Mouse (Mus musculus) heart, embryonic 10.5 days (tissue): Measurements from ENCODE around the gene Vstm4. TPM values are rescaled to one million over a fixed set of nuclear protein-coding genes. Genes with fewer than 3 reads are reported as not detected.

Experiments used
- DNase-seq: peaks from one replicate; pipeline ENCODE4 v3.0.0-alpha.2; 2017; ENCODE audit warnings: low spot score
- H3K27ac ChIP-seq: fragments of 300-500 bp; sonication (generic); 2 replicates; pipeline ENCODE4 v1.5.1; 2016; ENCODE audit warnings: mild to moderate bottlenecking
- H3K27me3 ChIP-seq: fragments of 300-500 bp; sonication (generic); 2 replicates; pipeline ENCODE4 v1.6.1; 2016; ENCODE audit warnings: mild to moderate bottlenecking; ENCODE audit not compliant: poor library complexity, insufficient read depth, severe bottlenecking
- H3K36me3 ChIP-seq: fragments of 300-500 bp; sonication (generic); 2 replicates; pipeline ENCODE4 v1.6.1; 2016; ENCODE audit warnings: mild to moderate bottlenecking, moderate library complexity
- H3K4me1 ChIP-seq: fragments of 300-500 bp; sonication (generic); 2 replicates; pipeline ENCODE4 v1.6.1; 2016; ENCODE audit warnings: mild to moderate bottlenecking
- H3K4me3 ChIP-seq: fragments of 300-500 bp; sonication (generic); 2 replicates; pipeline ENCODE4 v1.5.1; 2016; ENCODE audit warnings: mild to moderate bottlenecking, moderate library complexity
- H3K9me3 ChIP-seq: fragments of 300-500 bp; sonication (generic); 2 replicates; pipeline ENCODE4 v1.6.1; 2016; ENCODE audit warnings: mild to moderate bottlenecking, moderate library complexity
- WGBS: fragments of 180-500 bp; shearing (Covaris S2); methylation state at CpG from one replicate; pipeline ENCODE4 v1.1.7; 2016; 5-methylcytosine and 5-hydroxymethylcytosine counted together
- polyA plus RNA-seq: library from polyadenylated mRNA; unstranded; fragments of >200 nt; fragmentation: Nextera tagmentation; extraction: Ambion mirVana; gene quantifications from 2 replicates; pipeline ENCODE4 v1.2.1, GENCODE M21; 2016

Gene Vstm4
- polyA plus RNA-seq, 1 experiment from 2014 or later: 6.1 TPM

DNA sequence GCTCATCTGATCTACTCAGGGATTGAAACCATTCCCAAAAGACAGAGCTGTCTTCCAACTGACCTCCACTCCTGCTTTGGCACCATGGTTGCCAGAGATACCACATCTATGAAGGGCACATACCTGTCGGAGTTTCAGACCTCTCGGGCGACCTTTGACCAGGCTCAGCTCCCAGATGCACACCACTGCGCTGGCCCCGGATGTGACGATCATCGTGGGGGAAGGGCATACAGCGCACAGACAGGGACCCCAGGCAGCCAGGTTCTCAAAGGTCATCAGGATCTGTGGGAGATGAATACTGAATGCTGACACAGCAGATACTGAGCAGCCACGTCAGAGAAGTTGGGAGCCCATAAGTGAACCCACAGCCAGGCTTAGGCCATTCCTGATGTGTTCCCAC lies 114.1 kb downstream of the Vstm4 start:
- H3K36me3 ChIP-seq: no peaks in the 10 kb centered on the region
- no peaks in the 10 kb centered on the region for H3K4me1 ChIP-seq
- H3K9me3 ChIP-seq: no peaks in the 10 kb centered on the region
- no peak for DNase-seq
- WGBS: 74% methylated on average over 9 of the region's 9 CpGs
- no peak overlapping the region for H3K27ac ChIP-seq
- H3K4me3 ChIP-seq: no peak overlapping the region
- peaks cover 11% of the 10 kb centered on the region; the same call in 1 of the 2 replicates for H3K27me3 ChIP-seq

DNA sequence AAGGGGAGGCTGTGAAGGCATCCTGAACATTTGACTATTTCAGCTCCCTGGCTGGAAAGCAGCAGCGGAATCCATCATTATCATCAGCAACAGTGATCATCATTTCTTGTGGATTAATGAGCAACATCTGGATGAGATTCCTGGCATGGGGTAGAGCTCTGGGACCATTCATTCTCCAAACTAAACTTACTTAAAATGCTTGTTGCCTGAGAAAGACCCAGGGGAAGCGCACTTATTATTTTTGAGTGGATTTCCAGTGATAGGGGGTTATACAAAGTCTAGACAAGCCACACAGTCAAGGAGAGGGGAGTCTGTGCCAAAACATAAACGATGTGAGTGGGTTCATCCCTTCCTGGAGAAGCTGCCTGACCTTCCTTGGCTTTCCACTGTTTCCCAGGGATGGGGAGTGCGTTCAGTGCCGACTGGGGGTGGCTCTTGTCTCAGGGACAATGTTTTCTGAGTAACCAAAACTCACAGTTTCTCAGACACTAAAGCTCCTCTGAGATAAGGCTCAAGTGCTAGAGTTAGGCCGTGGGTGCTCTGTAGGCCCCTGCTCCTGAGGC lies 127.7 kb downstream of the Vstm4 start:
- no peak for DNase-seq
- Histone ChIP-seq H3K27ac (0 out of 2 replicates have a peak overlapping the region, but pooled peaks have one; percentile 29), H3K4me3 (no peak overlapping the region), H3K36me3 (no peaks in the 10 kb centered on the region), H3K27me3 (no peaks in the 10 kb centered on the region), H3K4me1 (peaks cover 12% of the 10 kb centered on the region), H3K9me3 (no peaks in the 10 kb centered on the region)
- 56% methylated on average over 6 of the region's 6 CpGs for WGBS

GRCm38 (mm10) chr14:32986659-32987058 lies 130.1 kb downstream of the Vstm4 start:
- H3K4me1 ChIP-seq: peaks cover 12% of the 10 kb centered on the region
- H3K4me3 ChIP-seq: no peak overlapping the region
- WGBS: 76% methylated on average over 4 of the region's 4 CpGs
- no peaks in the 10 kb centered on the region for H3K9me3 ChIP-seq
- no peak for DNase-seq
- H3K36me3 ChIP-seq: no peaks in the 10 kb centered on the region
- H3K27me3 ChIP-seq: 0 out of 2 replicates have a peak, but pooled peaks cover 3% of the 10 kb centered on the region
- H3K27ac ChIP-seq: no peak overlapping the region

Other genes starting within 250 kb of the Vstm4 start
- 7.2 and 16.6 TPM in 2 replicates for gene 3425401B19Rik, start 171.5 kb upstream of the Vstm4 start, polyA plus RNA-seq
- gene Tmem273, start 70.8 kb upstream of the Vstm4 start, polyA plus RNA-seq: 0.18 and 0.39 TPM in 2 replicates
- 0.09 TPM in 1 of 2 replicates, not detected in the other for gene Fam170b, start 22.8 kb upstream of the Vstm4 start, polyA plus RNA-seq
- 0.23 and 0.39 TPM in 2 replicates for gene Lrrc18, start 134.6 kb downstream of the Vstm4 start, polyA plus RNA-seq